Mouse (Mus musculus) liver, adult 2 months (tissue): ENCODE data around the gene Gm26620.

ENCODE experiments used
- CTCF ChIP-seq: fragments of 200-500 bp; IDR thresholded peaks from 2 replicates; pipeline ENCODE4 v1.5.1; 2011; ENCODE audit warnings: low read depth, low read length, control low read depth
- POLR2A ChIP-seq: fragments of 200-500 bp; IDR thresholded peaks from 2 replicates; pipeline ENCODE4 v1.6.1; 2011; ENCODE audit warnings: low read length, control low read depth; ENCODE audit not compliant: insufficient read depth; ENCODE audit errors: extremely low read depth

DNA sequence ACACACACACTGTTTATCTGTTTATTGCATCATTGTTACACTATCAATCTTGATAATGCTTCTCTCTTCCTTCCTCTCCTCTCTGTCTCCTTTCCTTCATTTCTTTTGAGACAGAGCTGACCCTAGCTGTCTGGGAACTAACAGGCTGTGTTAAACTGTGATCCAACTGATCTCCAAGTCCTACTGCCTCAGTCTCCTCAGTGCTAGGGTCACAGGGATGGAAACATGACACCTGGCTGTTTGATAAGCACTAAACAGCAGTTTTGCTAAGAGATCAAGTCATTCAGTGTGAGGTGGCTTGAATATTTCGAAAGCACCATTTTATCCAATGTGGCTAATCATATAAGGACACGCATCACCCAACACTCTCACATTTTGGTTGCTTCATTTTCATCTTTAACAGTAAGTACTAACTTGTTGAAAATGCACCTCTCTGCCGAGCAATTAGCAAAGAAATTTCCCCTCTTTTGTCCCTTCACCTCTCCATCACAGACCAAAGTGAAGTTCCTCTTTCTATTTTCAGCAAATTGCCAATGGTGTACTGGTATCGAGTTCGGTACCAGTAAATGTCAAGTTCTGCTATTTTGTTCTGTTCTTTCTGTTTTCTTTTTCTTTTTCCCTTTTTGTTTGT, 11.9 kb downstream of the Gm26620 start:
- no peak for TF ChIP-seq CTCF
- no peak for TF ChIP-seq POLR2A
